Mouse (Mus musculus) embryonic facial prominence, embryonic 15.5 days (tissue): ENCODE data around the gene Scarb1. TPM values are rescaled to one million over a fixed set of nuclear protein-coding genes. Genes with fewer than 3 reads are reported as not detected.

Experiments used
- ATAC-seq: fragments of 200-750 bp; cut with Nextera tagmentation; 2 replicates; pipeline ENCODE4 v1.8.0; 2017; ENCODE audit warnings: low read depth, moderate TSS enrichment; ENCODE audit not compliant: insufficient number of reproducible peaks, low FRiP score, low TSS enrichment
- H3K27ac ChIP-seq: fragments of 300-500 bp; sonication (generic); replicated peaks from 2 replicates; pipeline ENCODE4 v1.5.1; 2015; ENCODE audit warnings: mild to moderate bottlenecking, inconsistent platforms
- H3K27me3 ChIP-seq: fragments of 300-500 bp; sonication (generic); 2 replicates; pipeline ENCODE4 v1.6.1; 2015; ENCODE audit warnings: inconsistent platforms
- H3K36me3 ChIP-seq: fragments of 300-500 bp; sonication (generic); 2 replicates; pipeline ENCODE4 v1.6.1; 2015; ENCODE audit warnings: mild to moderate bottlenecking, inconsistent platforms
- H3K4me1 ChIP-seq: fragments of 300-500 bp; sonication (generic); 2 replicates; pipeline ENCODE4 v1.6.1; 2015; ENCODE audit warnings: inconsistent platforms
- H3K4me2 ChIP-seq: fragments of 300-500 bp; sonication (generic); replicated peaks from 2 replicates; pipeline ENCODE4 v1.6.1; 2015; ENCODE audit warnings: mild to moderate bottlenecking, inconsistent platforms
- H3K4me3 ChIP-seq: fragments of 300-500 bp; sonication (generic); replicated peaks from 2 replicates; pipeline ENCODE4 v1.5.1; 2015; ENCODE audit warnings: mild to moderate bottlenecking, inconsistent platforms
- H3K9ac ChIP-seq: fragments of 300-500 bp; sonication (generic); 2 replicates; pipeline ENCODE4 v1.6.1; 2015; ENCODE audit warnings: inconsistent platforms
- H3K9me3 ChIP-seq: fragments of 300-500 bp; sonication (generic); replicated peaks from 2 replicates; pipeline ENCODE4 v1.6.1; 2016; ENCODE audit warnings: inconsistent platforms
- WGBS: fragments of 180-500 bp; shearing (Covaris S2); methylation state at CpG from one replicate; pipeline ENCODE4 v1.1.7; 2015; 5-methylcytosine and 5-hydroxymethylcytosine counted together
- polyA plus RNA-seq: library from polyadenylated mRNA; unstranded; fragments of >200 nt; fragmentation: Nextera tagmentation; extraction: Ambion mirVana; gene quantifications from 2 replicates; pipeline ENCODE4 v1.2.1, GENCODE M21; 2015

Gene Scarb1
- polyA plus RNA-seq, 1 experiment from 2014 or later, result 64.7 TPM

GRCm38 (mm10) chr5:125360566-125360965 is 19.7 kb upstream of the Scarb1 start:
- 38% methylated on average over 9 of the region's 9 CpGs for WGBS
- Histone ChIP-seq H3K4me3 (no peak overlapping the region), H3K4me1 (peaks cover 14% of the 10 kb centered on the region), H3K9ac (no peak overlapping the region), H3K36me3 (no peaks in the 10 kb centered on the region), H3K4me2 (peak overlapping the region; percentile 19; the same call in 1 of the 2 replicates), H3K27ac (no peak overlapping the region), H3K9me3 (no peaks in the 10 kb centered on the region), H3K27me3 (no peaks in the 10 kb centered on the region)
- no peak for ATAC-seq

DNA sequence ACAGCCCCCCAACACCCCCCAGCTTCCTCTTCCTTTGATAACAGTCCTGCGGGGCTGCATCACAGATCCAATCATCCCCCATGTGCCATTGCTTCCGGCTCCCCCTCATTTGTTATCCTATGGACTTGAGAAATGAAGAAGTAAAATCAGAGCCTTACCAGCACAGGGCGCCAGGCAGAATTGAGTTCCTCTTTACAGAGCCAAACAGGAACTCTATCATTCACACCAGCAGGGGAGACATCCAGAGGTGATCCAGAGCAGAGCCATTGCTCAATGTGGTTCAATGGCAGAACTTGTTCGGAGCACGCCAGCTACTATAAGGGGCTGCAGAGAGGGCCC is 17.3 kb upstream of the Scarb1 start:
- Histone ChIP-seq H3K4me1 (peaks cover 17% of the 10 kb centered on the region), H3K9ac (no peak overlapping the region), H3K4me3 (no peak overlapping the region), H3K36me3 (no peaks in the 10 kb centered on the region), H3K27ac (no peak overlapping the region), H3K9me3 (no peaks in the 10 kb centered on the region), H3K4me2 (no peak overlapping the region), H3K27me3 (no peaks in the 10 kb centered on the region)
- no peak for ATAC-seq
- WGBS, result 81% methylated on average over 5 of the region's 5 CpGs

GRCm38 (mm10) chr5:125357543-125358269 is 16.8 kb upstream of the Scarb1 start:
- Histone ChIP-seq H3K9me3 (no peaks in the 10 kb centered on the region), H3K4me3 (no peak overlapping the region), H3K27me3 (no peaks in the 10 kb centered on the region), H3K9ac (no peak overlapping the region), H3K4me1 (peaks cover 17% of the 10 kb centered on the region), H3K27ac (no peak overlapping the region), H3K36me3 (no peaks in the 10 kb centered on the region), H3K4me2 (no peak overlapping the region)
- ATAC-seq, result no peak
- 75% methylated on average over 12 of the region's 12 CpGs for WGBS

- Histone ChIP-seq H3K36me3 (no peaks in the 10 kb centered on the region), H3K4me1 (peaks cover 13% of the 10 kb centered on the region), H3K9ac (no peak overlapping the region), H3K4me2 (no peak overlapping the region), H3K4me3 (no peak overlapping the region), H3K9me3 (no peaks in the 10 kb centered on the region), H3K27ac (no peak overlapping the region), H3K27me3 (no peaks in the 10 kb centered on the region)
- WGBS, result 40% methylated on average over 7 of the region's 7 CpGs
- no peak; the same call in 1 of the 2 replicates for ATAC-seq
These were observed 14.8 kb upstream of the Scarb1 start for GRCm38 (mm10) chr5:125355650-125356049.

DNA sequence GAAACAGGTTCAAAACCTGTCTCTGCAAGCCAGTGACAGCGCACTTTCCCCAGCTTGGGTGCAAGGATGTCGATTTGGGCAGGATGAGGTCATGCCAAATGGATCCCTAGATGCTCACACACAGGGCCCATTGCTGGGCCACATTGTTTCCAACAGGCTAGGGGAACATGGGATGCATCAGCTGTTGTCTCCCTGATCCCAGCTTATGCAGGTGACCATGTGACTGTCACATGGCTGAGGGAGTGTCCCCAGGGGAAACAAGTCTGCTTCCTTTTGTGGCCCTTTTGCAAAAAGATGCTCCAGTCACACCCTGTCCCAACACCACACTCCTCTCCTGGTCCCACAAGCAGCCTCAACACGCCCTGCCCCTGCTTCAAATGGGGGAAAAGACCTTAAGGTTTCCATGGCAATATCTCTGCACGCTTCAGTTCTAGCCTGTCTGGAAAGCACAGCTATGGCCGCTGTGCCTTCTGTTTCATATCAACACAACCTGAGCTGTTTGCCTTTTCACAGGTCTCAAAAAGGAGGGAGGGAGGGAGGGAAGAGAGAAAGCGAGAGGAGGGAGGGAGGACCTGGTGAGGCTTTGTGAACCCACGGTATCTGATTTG is 14.1 kb upstream of the Scarb1 start:
- Histone ChIP-seq H3K9ac (no peak overlapping the region), H3K36me3 (no peaks in the 10 kb centered on the region), H3K9me3 (no peaks in the 10 kb centered on the region), H3K4me1 (peaks cover 10% of the 10 kb centered on the region; the same call in 1 of the 2 replicates), H3K27me3 (no peaks in the 10 kb centered on the region), H3K27ac (no peak overlapping the region), H3K4me2 (no peak overlapping the region), H3K4me3 (no peak overlapping the region)
- no peak for ATAC-seq
- 35% methylated on average over 7 of the region's 7 CpGs for WGBS

DNA sequence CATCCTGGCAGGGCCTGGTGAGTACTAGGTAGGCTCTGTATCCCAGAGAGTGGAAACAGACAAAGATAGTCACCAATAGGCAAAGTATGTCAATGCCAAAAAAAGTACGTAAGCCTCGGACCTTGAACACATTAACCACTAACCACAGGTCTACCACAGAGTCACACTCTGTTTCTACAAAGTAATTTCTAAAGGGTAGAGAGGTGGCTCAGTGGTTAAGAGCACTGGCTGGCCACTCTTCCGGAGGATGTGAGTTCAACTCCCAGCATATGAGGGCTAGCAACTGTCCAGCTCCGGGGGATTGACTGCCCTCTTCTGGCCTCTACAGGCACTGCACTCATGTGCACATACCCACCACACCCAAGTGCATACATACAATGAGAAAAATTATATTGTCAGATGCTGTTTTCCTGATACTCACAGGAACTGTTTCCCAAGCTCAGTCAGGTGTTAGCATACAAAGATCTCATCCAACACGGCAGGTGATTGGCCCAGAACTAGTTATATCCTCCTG is 11.9 kb upstream of the Scarb1 start:
- Histone ChIP-seq H3K27ac (no peak overlapping the region), H3K9me3 (no peaks in the 10 kb centered on the region), H3K4me1 (peaks cover 10% of the 10 kb centered on the region; the same call in 1 of the 2 replicates), H3K27me3 (no peaks in the 10 kb centered on the region), H3K36me3 (no peaks in the 10 kb centered on the region), H3K4me2 (no peak overlapping the region), H3K9ac (no peak overlapping the region), H3K4me3 (no peak overlapping the region)
- no peak for ATAC-seq
- 94% methylated on average over 5 of the region's 5 CpGs for WGBS

DNA sequence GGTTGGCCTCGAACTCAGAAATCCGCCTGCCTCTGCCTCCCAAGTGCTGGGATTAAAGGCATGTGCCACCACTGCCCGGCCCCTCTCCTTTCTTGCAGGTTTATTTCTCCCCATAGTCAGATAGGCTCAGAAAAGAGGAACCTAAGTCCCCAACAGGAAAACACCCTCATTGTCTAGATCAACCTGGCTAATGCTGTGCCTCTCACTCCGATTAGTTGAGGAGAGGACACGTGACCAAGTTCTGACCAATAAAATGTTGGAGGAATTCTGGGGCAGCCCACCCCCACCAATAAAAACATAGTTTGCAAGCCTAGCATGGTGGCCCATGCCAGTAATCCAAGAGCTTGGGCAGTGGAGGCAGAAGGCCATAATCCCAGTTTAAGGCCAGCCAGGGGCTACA is 11.0 kb upstream of the Scarb1 start:
- H3K4me3 ChIP-seq, result no peak overlapping the region
- 96% methylated on average over 5 of the region's 5 CpGs for WGBS
- peaks cover 10% of the 10 kb centered on the region; the same call in 1 of the 2 replicates for H3K4me1 ChIP-seq
- ATAC-seq, result no peak
- no peak overlapping the region for H3K9ac ChIP-seq
- no peaks in the 10 kb centered on the region for H3K9me3 ChIP-seq
- no peaks in the 10 kb centered on the region for H3K27me3 ChIP-seq
- H3K36me3 ChIP-seq, result no peaks in the 10 kb centered on the region
- H3K4me2 ChIP-seq, result no peak overlapping the region
- H3K27ac ChIP-seq, result no peak overlapping the region

DNA sequence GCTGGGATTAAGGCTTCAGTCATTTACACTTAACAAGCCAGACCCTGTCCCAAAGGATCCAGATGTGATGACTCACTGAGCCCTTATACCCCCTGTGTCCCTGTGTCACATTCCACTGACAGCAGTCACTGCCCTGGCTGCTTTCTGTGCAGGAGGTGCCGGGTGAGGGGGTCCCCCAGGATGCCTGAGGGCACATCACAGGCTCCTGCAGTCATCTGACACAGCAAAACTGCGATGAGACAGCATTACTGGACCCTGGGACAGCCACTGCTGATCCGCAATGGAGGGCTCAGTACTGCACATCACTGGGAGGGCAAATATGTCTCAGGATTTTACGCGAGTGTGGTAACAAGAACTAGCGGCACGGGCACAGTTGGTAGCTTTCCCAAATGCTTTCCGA is 10.2 kb upstream of the Scarb1 start:
- no peaks in the 10 kb centered on the region for H3K9me3 ChIP-seq
- H3K4me2 ChIP-seq, result no peak overlapping the region
- no peak overlapping the region for H3K9ac ChIP-seq
- no peak overlapping the region for H3K27ac ChIP-seq
- no peaks in the 10 kb centered on the region for H3K27me3 ChIP-seq
- peaks cover 8% of the 10 kb centered on the region; the same call in 1 of the 2 replicates for H3K4me1 ChIP-seq
- no peak for ATAC-seq
- no peak overlapping the region for H3K4me3 ChIP-seq
- 59% methylated on average over 8 of the region's 8 CpGs for WGBS
- no peaks in the 10 kb centered on the region for H3K36me3 ChIP-seq

GRCm38 (mm10) chr5:125349391-125349790 is 8.5 kb upstream of the Scarb1 start:
- Histone ChIP-seq H3K27me3 (no peaks in the 10 kb centered on the region), H3K9me3 (no peaks in the 10 kb centered on the region), H3K4me2 (no peak overlapping the region), H3K4me3 (no peak overlapping the region), H3K36me3 (no peaks in the 10 kb centered on the region), H3K27ac (no peak overlapping the region), H3K4me1 (no peaks in the 10 kb centered on the region), H3K9ac (no peak overlapping the region)
- no peak for ATAC-seq
- WGBS, result 63% methylated on average over 3 of the region's 3 CpGs

GRCm38 (mm10) chr5:125348487-125348886 is 7.6 kb upstream of the Scarb1 start:
- ATAC-seq, result no peak
- 34% methylated on average over 8 of the region's 8 CpGs for WGBS
- no peak overlapping the region for H3K9ac ChIP-seq

GRCm38 (mm10) chr5:125348067-125348466 is 7.2 kb upstream of the Scarb1 start:
- Histone ChIP-seq H3K27me3 (no peaks in the 10 kb centered on the region), H3K4me1 (no peaks in the 10 kb centered on the region), H3K4me2 (no peak overlapping the region), H3K4me3 (no peak overlapping the region), H3K36me3 (no peaks in the 10 kb centered on the region), H3K9ac (no peak overlapping the region), H3K27ac (no peak overlapping the region), H3K9me3 (no peaks in the 10 kb centered on the region)
- no peak for ATAC-seq
- 67% methylated on average over 7 of the region's 7 CpGs for WGBS

More at GRCm38 (mm10) chr5:125348487-125348886, 7.6 kb upstream of the Scarb1 start:
- Histone ChIP-seq H3K27me3 (no peaks in the 10 kb centered on the region), H3K27ac (no peak overlapping the region), H3K4me2 (no peak overlapping the region), H3K9me3 (no peaks in the 10 kb centered on the region), H3K4me1 (no peaks in the 10 kb centered on the region), H3K4me3 (no peak overlapping the region), H3K36me3 (no peaks in the 10 kb centered on the region)
